Mouse (Mus musculus) G1E (cell line): ENCODE data around the gene Rnf185.

Experiments
- CTCF ChIP-seq: IDR thresholded peaks from 2 replicates; pipeline ENCODE4 v1.5.1; 2012; ENCODE audit warnings: low read depth, low read length, inconsistent platforms, mixed read lengths
- GATA1 ChIP-seq: IDR thresholded peaks from 2 replicates; pipeline ENCODE4 v1.6.1; 2012; ENCODE audit warnings: borderline replicate concordance, low read length, inconsistent platforms, mixed read lengths
- POLR2AphosphoS5 ChIP-seq: IDR thresholded peaks from 2 replicates; pipeline ENCODE4 v1.6.1; 2012; ENCODE audit warnings: low read depth, low read length, inconsistent platforms; ENCODE audit not compliant: insufficient replicate concordance
- TAL1 ChIP-seq: conservative IDR thresholded peaks from 2 replicates; pipeline ENCODE4 v1.6.1; 2012; ENCODE audit warnings: low read depth, low read length, inconsistent platforms, mixed read lengths

GRCm38 (mm10) chr11:3368983-3369382 is 83.2 kb downstream of the Rnf185 start:
- TF ChIP-seq POLR2AphosphoS5, result no peak
- TF ChIP-seq CTCF, result no peak
- TF ChIP-seq TAL1, result no peak
- no peak for TF ChIP-seq GATA1
